Mouse (Mus musculus): ENCODE results near the gene Peg10.

- TF ChIP-seq CTCF (IDR thresholded peaks at IDR 0.05; ENCODE audit: low read depth, low read length) (no peak), GATA2 (IDR thresholded peaks at IDR 0.05; ENCODE audit: borderline replicate concordance, low read depth, low read length) (no peak), POLR2AphosphoS5 (IDR thresholded peaks at IDR 0.05; ENCODE audit: insufficient replicate concordance, low read depth, low read length) (no peak), TAL1 (conservative IDR thresholded peaks at IDR 0.05; ENCODE audit: low read depth, low read length) (no peak)
These were observed 7.4 kb upstream of the Peg10 start for GRCm38 (mm10) chr6:4739522-4740355.
